Mouse (Mus musculus): Measurements from ENCODE around the gene Gpa33. TPM values are rescaled to one million over a fixed set of nuclear protein-coding genes. Genes with fewer than 3 reads are reported as not detected.
"Not testable (repeated sequence)": the region's sequence is repeated elsewhere in the genome, so short reads cannot be mapped to it uniquely, and the experiment has no call there.

Gene Gpa33
- polyA plus RNA-seq, 1 experiment, result 0.29 TPM

GRCm38 (mm10) chr1:166139113-166139512 is 9.1 kb downstream of the Gpa33 start:
- TF ChIP-seq POLR2AphosphoS2 (IDR thresholded peaks at IDR 0.05; ENCODE audit: insufficient read length, low read depth) (no peak), TCF3 (IDR thresholded peaks at IDR 0.05; ENCODE audit: insufficient read length, low read depth) (no peak), SRF (IDR thresholded peaks at IDR 0.05; ENCODE audit: control insufficient read depth, insufficient read length, low read depth) (no peak), CEBPB (IDR thresholded peaks at IDR 0.05; ENCODE audit: insufficient read depth, poor library complexity, severe bottlenecking) (no peak), REST (IDR thresholded peaks at IDR 0.05; ENCODE audit: insufficient read depth, insufficient read length) (no peak), MYOD1 (IDR thresholded peaks at IDR 0.05; ENCODE audit: control insufficient read depth in 1 of 3, insufficient read length in 2 of 3, low read depth in 2 of 3) (no peak), MYOG (IDR thresholded peaks at IDR 0.05; ENCODE audit: control insufficient read depth in 1 of 3, insufficient read depth in 1 of 3, insufficient read length in 2 of 3, low read depth in 2 of 3) (no peak)
- H3K4me2 ChIP-seq (ENCODE audit: low read depth), result no peak overlapping the region
- H3K4me3 ChIP-seq, result no peak overlapping the region
- no peak overlapping the region for H3ac ChIP-seq (ENCODE audit: control insufficient read depth, insufficient read length)
- no peaks in the 10 kb centered on the region for H3K79me2 ChIP-seq (ENCODE audit: control insufficient read depth, insufficient read depth)
- H3K36me3 ChIP-seq (ENCODE audit: control insufficient read depth, insufficient read depth), result no peaks in the 10 kb centered on the region
- H3K27me3 ChIP-seq (ENCODE audit: control insufficient read depth, insufficient read depth, insufficient read length), result no peaks in the 10 kb centered on the region

- TF ChIP-seq POLR2A (IDR thresholded peaks at IDR 0.05; ENCODE audit: insufficient read length, low read depth) (no peak), MYOD1 (IDR thresholded peaks at IDR 0.05; ENCODE audit: control insufficient read depth in 1 of 3, insufficient read length in 2 of 3, low read depth in 2 of 3) (no peak), POLR2AphosphoS2 (IDR thresholded peaks at IDR 0.05; ENCODE audit: insufficient read length, low read depth) (no peak), CEBPB (IDR thresholded peaks at IDR 0.05; ENCODE audit: insufficient read depth, poor library complexity, severe bottlenecking) (no peak), TCF3 (IDR thresholded peaks at IDR 0.05; ENCODE audit: insufficient read length, low read depth) (no peak), MYOG (IDR thresholded peaks at IDR 0.05; ENCODE audit: control insufficient read depth in 1 of 3, insufficient read depth in 1 of 3, insufficient read length in 2 of 3, low read depth in 2 of 3) (no peak), E2F4 (IDR thresholded peaks at IDR 0.05; ENCODE audit: insufficient read depth) (no peak), SRF (IDR thresholded peaks at IDR 0.05; ENCODE audit: control insufficient read depth, insufficient read length, low read depth) (no peak)
- Histone ChIP-seq H3K4me3 (no peak overlapping the region), H3K4me2 (ENCODE audit: low read depth) (no peak overlapping the region), H3K36me3 (ENCODE audit: control insufficient read depth, insufficient read depth) (no peaks in the 10 kb centered on the region), H3K27me3 (ENCODE audit: control insufficient read depth, insufficient read depth, insufficient read length) (no peaks in the 10 kb centered on the region), H3K79me2 (ENCODE audit: control insufficient read depth, insufficient read depth) (no peaks in the 10 kb centered on the region), H3ac (ENCODE audit: control insufficient read depth, insufficient read length) (no peak overlapping the region)
Observed at GRCm38 (mm10) chr1:166139620-166140184, 9.7 kb downstream of the Gpa33 start.

GRCm38 (mm10) chr1:166141868-166142267 is 11.8 kb downstream of the Gpa33 start:
- H3K4me2 ChIP-seq (ENCODE audit: low read depth); H3K36me3 ChIP-seq (ENCODE audit: control insufficient read depth, insufficient read depth); H3K79me2 ChIP-seq (ENCODE audit: control insufficient read depth, insufficient read depth); H3K4me3 ChIP-seq; H3ac ChIP-seq (ENCODE audit: control insufficient read depth, insufficient read length); H3K27me3 ChIP-seq (ENCODE audit: control insufficient read depth, insufficient read depth, insufficient read length): not testable (repeated sequence)

- TF ChIP-seq MYOG (IDR thresholded peaks at IDR 0.05; ENCODE audit: control insufficient read depth in 1 of 3, insufficient read depth in 1 of 3, insufficient read length in 2 of 3, low read depth in 2 of 3) (no peak), TCF12 (IDR thresholded peaks at IDR 0.05; ENCODE audit: insufficient read depth, poor library complexity, severe bottlenecking) (no peak), CEBPB (IDR thresholded peaks at IDR 0.05; ENCODE audit: insufficient read depth, poor library complexity, severe bottlenecking) (no peak), MYOD1 (IDR thresholded peaks at IDR 0.05; ENCODE audit: control insufficient read depth in 1 of 3, insufficient read length in 2 of 3, low read depth in 2 of 3) (no peak), MAX (IDR thresholded peaks at IDR 0.05; ENCODE audit: low read depth) (no peak), REST (IDR thresholded peaks at IDR 0.05; ENCODE audit: insufficient read depth, insufficient read length) (no peak), POLR2AphosphoS2 (IDR thresholded peaks at IDR 0.05; ENCODE audit: insufficient read length, low read depth) (no peak), USF1 (IDR thresholded peaks at IDR 0.05; ENCODE audit: low read depth) (no peak), TCF3 (IDR thresholded peaks at IDR 0.05; ENCODE audit: insufficient read length, low read depth) (no peak), E2F4 (IDR thresholded peaks at IDR 0.05; ENCODE audit: insufficient read depth) (no peak), SRF (IDR thresholded peaks at IDR 0.05; ENCODE audit: control insufficient read depth, insufficient read length, low read depth) (no peak), POLR2A (IDR thresholded peaks at IDR 0.05; ENCODE audit: insufficient read length, low read depth) (no peak)
- no peaks in the 10 kb centered on the region for H3K36me3 ChIP-seq (ENCODE audit: control insufficient read depth, insufficient read depth)
- no peak overlapping the region for H3ac ChIP-seq (ENCODE audit: control insufficient read depth, insufficient read length)
- no peaks in the 10 kb centered on the region for H3K27me3 ChIP-seq (ENCODE audit: control insufficient read depth, insufficient read depth, insufficient read length)
- H3K79me2 ChIP-seq (ENCODE audit: control insufficient read depth, insufficient read depth), result no peaks in the 10 kb centered on the region
- H3K4me2 ChIP-seq (ENCODE audit: low read depth), result no peak overlapping the region
- no peak overlapping the region for H3K4me3 ChIP-seq
Observed at GRCm38 (mm10) chr1:166142369-166142768, 12.3 kb downstream of the Gpa33 start.

- no peak overlapping the region for H3K4me2 ChIP-seq (ENCODE audit: low read depth)
- H3K79me2 ChIP-seq (ENCODE audit: control insufficient read depth, insufficient read depth), result no peaks in the 10 kb centered on the region
- H3K27me3 ChIP-seq (ENCODE audit: control insufficient read depth, insufficient read depth, insufficient read length), result no peaks in the 10 kb centered on the region
- no peak for TF ChIP-seq MAX (IDR thresholded peaks at IDR 0.05; ENCODE audit: low read depth)
- no peak for TF ChIP-seq E2F4 (IDR thresholded peaks at IDR 0.05; ENCODE audit: insufficient read depth)
- no peak for TF ChIP-seq REST (IDR thresholded peaks at IDR 0.05; ENCODE audit: insufficient read depth, insufficient read length)
- no peak for TF ChIP-seq MYOD1 (IDR thresholded peaks at IDR 0.05; ENCODE audit: control insufficient read depth in 1 of 3, insufficient read length in 2 of 3, low read depth in 2 of 3)
- TF ChIP-seq USF1 (IDR thresholded peaks at IDR 0.05; ENCODE audit: low read depth), result no peak
- no peak for TF ChIP-seq CEBPB (IDR thresholded peaks at IDR 0.05; ENCODE audit: insufficient read depth, poor library complexity, severe bottlenecking)
- TF ChIP-seq SRF (IDR thresholded peaks at IDR 0.05; ENCODE audit: control insufficient read depth, insufficient read length, low read depth), result no peak
- TF ChIP-seq POLR2AphosphoS2 (IDR thresholded peaks at IDR 0.05; ENCODE audit: insufficient read length, low read depth), result no peak
- no peak for TF ChIP-seq TCF3 (IDR thresholded peaks at IDR 0.05; ENCODE audit: insufficient read length, low read depth)
- no peak for TF ChIP-seq MYOG (IDR thresholded peaks at IDR 0.05; ENCODE audit: control insufficient read depth in 1 of 3, insufficient read depth in 1 of 3, insufficient read length in 2 of 3, low read depth in 2 of 3)
- no peak for TF ChIP-seq POLR2A (IDR thresholded peaks at IDR 0.05; ENCODE audit: insufficient read length, low read depth)
- no peak for TF ChIP-seq TCF12 (IDR thresholded peaks at IDR 0.05; ENCODE audit: insufficient read depth, poor library complexity, severe bottlenecking)
- no peak overlapping the region for H3ac ChIP-seq (ENCODE audit: control insufficient read depth, insufficient read length)
- H3K4me3 ChIP-seq, result no peak overlapping the region
- H3K36me3 ChIP-seq (ENCODE audit: control insufficient read depth, insufficient read depth), result no peaks in the 10 kb centered on the region
Observed at GRCm38 (mm10) chr1:166146626-166147025, 16.6 kb downstream of the Gpa33 start.

Measured in myocyte (in vitro differentiated cells).